Comparison of ENCODE assay signal across 8 mouse cellular contexts in genomic region chr17:73301258-73302050, GRCm38 (mm10).
DNase-seq lines count a peak whose midpoint lies in the region; ATAC-seq and TF ChIP-seq lines count a peak whose summit lies in the region.

No protein-coding gene starts in this region.

- peak; percentile 73 for TF ChIP-seq CTCF in liver, adult 2 months (IDR thresholded peaks at IDR 0.05; ENCODE audit: low read depth, low read length)

- peak; percentile 64 for ATAC-seq in activated CD4-positive, CD25-positive, alpha-beta regulatory T cell, adult 4 months

- no peak for TF ChIP-seq POLR2A in liver, adult 2 months (IDR thresholded peaks at IDR 0.05; ENCODE audit: extremely low read depth, insufficient read depth, low read length)
- no peak for TF ChIP-seq POLR2A in myocyte (IDR thresholded peaks at IDR 0.05; ENCODE audit: insufficient read length, low read depth)

- H3ac ChIP-seq in myocyte (ENCODE audit: control insufficient read depth, insufficient read length): no peak overlapping the region

- peak; percentile 82 for DNase-seq in B cell, adult 2 months
- DNase-seq in embryo, embryonic 11 days: peak; percentile 82
- peak; percentile 73 for DNase-seq in heart, adult 8-10 months (ENCODE audit: low spot score)
- DNase-seq in kidney, postnatal 10 days: peak; percentile 77
- DNase-seq in liver, adult 2 months (ENCODE audit: extremely low read depth, low read depth, low spot score): peak; percentile 51
- peak; percentile 69 for DNase-seq in testis, postnatal 10 days (ENCODE audit: low spot score)

- H3K4me2 ChIP-seq in myocyte (ENCODE audit: low read depth): peak overlapping the region; percentile 40

- H3K79me2 ChIP-seq in liver, adult 2 months (ENCODE audit: control insufficient read depth, insufficient read depth, low read length): no peaks in the 10 kb centered on the region
- H3K79me2 ChIP-seq in myocyte (ENCODE audit: control insufficient read depth, insufficient read depth): no peaks in the 10 kb centered on the region

- no peak overlapping the region for H3K27ac ChIP-seq in liver, adult 2 months (replicated peaks; ENCODE audit: insufficient read depth, low read depth, low read length)

- no peaks in the 10 kb centered on the region for H3K36me3 ChIP-seq in liver, adult 2 months (ENCODE audit: control insufficient read depth, insufficient read depth, low read length)
- H3K36me3 ChIP-seq in myocyte (ENCODE audit: control insufficient read depth, insufficient read depth): no peaks in the 10 kb centered on the region

- WGBS in liver, adult 2 months: 29% methylated on average over 15 of the region's 15 CpGs

- H3K27me3 ChIP-seq in liver, adult 2 months (ENCODE audit: control insufficient read depth, insufficient read depth, low read length): no peaks in the 10 kb centered on the region
- H3K27me3 ChIP-seq in myocyte (ENCODE audit: control insufficient read depth, insufficient read depth, insufficient read length): peaks cover 4% of the 10 kb centered on the region

- no peaks in the 10 kb centered on the region for H3K4me1 ChIP-seq in liver, adult 2 months (ENCODE audit: control insufficient read depth, insufficient read depth, low read length)

- no peak overlapping the region for H3K9ac ChIP-seq in liver, adult 2 months (ENCODE audit: low read depth, low read length)

- H3K4me3 ChIP-seq in liver, adult 2 months (ENCODE audit: insufficient read depth, low read depth, low read length): no peak overlapping the region
- H3K4me3 ChIP-seq in myocyte: no peak overlapping the region

TF ChIP-seq in myocyte, 11 proteins besides CTCF, POLR2A, EP300 and RAD21:
- TF ChIP-seq TCF12 (IDR thresholded peaks at IDR 0.05; ENCODE audit: insufficient read depth, poor library complexity, severe bottlenecking): no peak
